Mouse (Mus musculus): Measurements from ENCODE around the gene Pbrm1. TPM values are rescaled to one million over a fixed set of nuclear protein-coding genes. Genes with fewer than 3 reads are reported as not detected.
A peak's percentile ranks its signal among the peaks of the same experiment; 100 is the strongest.

Gene Pbrm1
- polyA plus RNA-seq, 2 experiments: 29.5 to 88.5 TPM

GRCm38 (mm10) chr14:31165991-31166630 lies 147.2 kb downstream of the Pbrm1 start:
- Histone ChIP-seq H3K27me3 (ENCODE audit: control insufficient read depth, insufficient read depth, low read length) (no peaks in the 10 kb centered on the region), H3K9me3 (ENCODE audit: control insufficient read depth, low read length) (no peaks in the 10 kb centered on the region), H3K27ac (replicated peaks; ENCODE audit: low read depth, low read length) (no peak overlapping the region), H3K4me3 (replicated peaks; ENCODE audit: low read length) (no peak overlapping the region), H3K36me3 (ENCODE audit: control insufficient read depth, insufficient read depth, low read length) (peaks cover 13% of the 10 kb centered on the region), H3K4me2 (replicated peaks; ENCODE audit: low read depth, low read length, severe bottlenecking) (no peak overlapping the region), H3K9ac (ENCODE audit: low read depth, low read length, severe bottlenecking) (no peak overlapping the region), H3K4me1 (ENCODE audit: control insufficient read depth, insufficient read depth, low read length) (no peaks in the 10 kb centered on the region)
- no peak for TF ChIP-seq POLR2A (IDR thresholded peaks at IDR 0.05; ENCODE audit: borderline replicate concordance, extremely low read depth, insufficient read depth, insufficient read length)
- ATAC-seq (ENCODE audit: low FRiP score, low read depth) (no peak; the same call in 1 of the 2 replicates), DNase-seq (ENCODE audit: low spot score) (no peak)
- WGBS: 56% methylated on average over 10 of the region's 10 CpGs

DNA sequence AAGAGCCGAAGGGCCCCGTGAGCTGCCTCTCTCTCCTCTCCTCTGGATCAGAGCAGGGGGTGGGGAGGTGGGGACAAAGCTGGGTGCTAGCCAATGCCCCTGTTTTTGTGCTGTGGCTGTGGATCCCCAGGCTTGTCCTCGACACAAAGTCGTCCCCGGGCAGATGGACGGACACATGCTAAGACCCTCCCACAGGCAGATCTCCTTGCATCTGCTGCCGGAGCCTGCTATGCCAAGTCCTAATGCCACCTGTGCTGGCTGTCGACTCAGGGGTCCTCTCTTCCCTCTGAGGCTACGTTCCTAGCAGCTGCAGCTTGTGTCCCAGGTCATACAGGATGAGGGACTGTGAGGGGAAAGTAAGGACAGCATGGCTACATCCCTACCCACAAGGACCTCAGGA lies 147.9 kb downstream of the Pbrm1 start:
- ATAC-seq (ENCODE audit: low FRiP score, low read depth) (no peak), DNase-seq (ENCODE audit: low spot score) (no peak)
- Histone ChIP-seq H3K9ac (ENCODE audit: low read depth, low read length, severe bottlenecking) (peak overlapping the region; percentile 2; the same call in 1 of the 2 replicates), H3K27me3 (ENCODE audit: control insufficient read depth, insufficient read depth, low read length) (no peaks in the 10 kb centered on the region), H3K4me1 (ENCODE audit: control insufficient read depth, insufficient read depth, low read length) (no peaks in the 10 kb centered on the region), H3K27ac (replicated peaks; ENCODE audit: low read depth, low read length) (no peak overlapping the region), H3K4me2 (replicated peaks; ENCODE audit: low read depth, low read length, severe bottlenecking) (no peak overlapping the region), H3K36me3 (ENCODE audit: control insufficient read depth, insufficient read depth, low read length) (peaks cover 21% of the 10 kb centered on the region), H3K4me3 (replicated peaks; ENCODE audit: low read length) (no peak overlapping the region), H3K9me3 (ENCODE audit: control insufficient read depth, low read length) (no peaks in the 10 kb centered on the region)
- TF ChIP-seq POLR2A (IDR thresholded peaks at IDR 0.05; ENCODE audit: borderline replicate concordance, extremely low read depth, insufficient read depth, insufficient read length): no peak
- 70% methylated on average over 9 of the region's 9 CpGs for WGBS

- H3K9me3 ChIP-seq (ENCODE audit: control insufficient read depth, low read length): no peaks in the 10 kb centered on the region
- peaks cover 37% of the 10 kb centered on the region for H3K36me3 ChIP-seq (ENCODE audit: control insufficient read depth, insufficient read depth, low read length)
- no peak within 1 kb of the TSS for H3K9ac ChIP-seq (ENCODE audit: low read depth, low read length, severe bottlenecking)
- H3K4me1 ChIP-seq (ENCODE audit: control insufficient read depth, insufficient read depth, low read length): no peaks in the 10 kb centered on the region
- H3K27ac ChIP-seq (replicated peaks; ENCODE audit: low read depth, low read length): no peak within 1 kb of the TSS
- ATAC-seq (ENCODE audit: low FRiP score, low read depth) (no peak), DNase-seq (ENCODE audit: low spot score) (no peak)
- H3K4me3 ChIP-seq (replicated peaks; ENCODE audit: low read length): peak within 1 kb of the TSS; percentile 10
- H3K27me3 ChIP-seq (ENCODE audit: control insufficient read depth, insufficient read depth, low read length): no peaks in the 10 kb centered on the region
- TF ChIP-seq POLR2A (IDR thresholded peaks at IDR 0.05; ENCODE audit: borderline replicate concordance, extremely low read depth, insufficient read depth, insufficient read length): no peak
- H3K4me2 ChIP-seq (replicated peaks; ENCODE audit: low read depth, low read length, severe bottlenecking): no peak within 1 kb of the TSS; the same call in 1 of the 2 replicates
- whole genome bisulfite sequencing: 45% methylated on average over 10 of the region's 10 CpGs
Observed at GRCm38 (mm10) chr14:31168425-31168824, 149.5 kb downstream of the Pbrm1 start, which contains the start of gene Stab1. Gene Stab1 (minus strand): TSS chr14:31168641.

- Histone ChIP-seq H3K9ac (ENCODE audit: low read depth, low read length, severe bottlenecking) (no peak overlapping the region), H3K4me3 (replicated peaks; ENCODE audit: low read length) (no peak overlapping the region), H3K36me3 (ENCODE audit: control insufficient read depth, insufficient read depth, low read length) (peaks cover 47% of the 10 kb centered on the region), H3K27me3 (ENCODE audit: control insufficient read depth, insufficient read depth, low read length) (no peaks in the 10 kb centered on the region), H3K4me1 (ENCODE audit: control insufficient read depth, insufficient read depth, low read length) (no peaks in the 10 kb centered on the region), H3K9me3 (ENCODE audit: control insufficient read depth, low read length) (no peaks in the 10 kb centered on the region), H3K27ac (replicated peaks; ENCODE audit: low read depth, low read length) (no peak overlapping the region), H3K4me2 (replicated peaks; ENCODE audit: low read depth, low read length, severe bottlenecking) (no peak overlapping the region)
- TF ChIP-seq POLR2A (IDR thresholded peaks at IDR 0.05; ENCODE audit: borderline replicate concordance, extremely low read depth, insufficient read depth, insufficient read length): no peak
- DNase-seq (ENCODE audit: low spot score) (no peak), ATAC-seq (ENCODE audit: low FRiP score, low read depth) (no peak)
- WGBS: 79% methylated on average over 6 of the region's 6 CpGs
Observed at GRCm38 (mm10) chr14:31169508-31169907, 150.6 kb downstream of the Pbrm1 start.

- H3K36me3 ChIP-seq (ENCODE audit: control insufficient read depth, insufficient read depth, low read length): peaks cover 62% of the 10 kb centered on the region
- DNase-seq (ENCODE audit: low spot score) (no peak), ATAC-seq (ENCODE audit: low FRiP score, low read depth) (no peak)
- WGBS: 86% methylated on average over 13 of the region's 13 CpGs
- H3K27ac ChIP-seq (replicated peaks; ENCODE audit: low read depth, low read length): no peak overlapping the region
- H3K4me1 ChIP-seq (ENCODE audit: control insufficient read depth, insufficient read depth, low read length): no peaks in the 10 kb centered on the region
- H3K9ac ChIP-seq (ENCODE audit: low read depth, low read length, severe bottlenecking): no peak overlapping the region
- H3K4me2 ChIP-seq (replicated peaks; ENCODE audit: low read depth, low read length, severe bottlenecking): no peak overlapping the region
- TF ChIP-seq POLR2A (IDR thresholded peaks at IDR 0.05; ENCODE audit: borderline replicate concordance, extremely low read depth, insufficient read depth, insufficient read length): no peak
- no peaks in the 10 kb centered on the region for H3K9me3 ChIP-seq (ENCODE audit: control insufficient read depth, low read length)
- H3K27me3 ChIP-seq (ENCODE audit: control insufficient read depth, insufficient read depth, low read length): no peaks in the 10 kb centered on the region
- H3K4me3 ChIP-seq (replicated peaks; ENCODE audit: low read length): no peak overlapping the region
Observed at GRCm38 (mm10) chr14:31170963-31171362, 152.0 kb downstream of the Pbrm1 start.

Other genes starting within 250 kb of the Pbrm1 start
- gene Tmem110, start 193.5 kb upstream of the Pbrm1 start, polyA plus RNA-seq (2012; rRNA removed): 31.3 and 33.1 TPM in 2 replicates
- 33.4 and 35.8 TPM in 2 replicates for gene Tmem110, start 193.5 kb upstream of the Pbrm1 start, polyA plus RNA-seq (2014; fragmentation: Nextera tagmentation; extraction: Ambion mirVana)
- 17.7 and 18.1 TPM in 2 replicates for gene Mustn1, start 139.9 kb upstream of the Pbrm1 start, polyA plus RNA-seq (2012; rRNA removed)
- gene Mustn1, start 139.9 kb upstream of the Pbrm1 start, polyA plus RNA-seq (2014; fragmentation: Nextera tagmentation; extraction: Ambion mirVana): 18.8 and 24.8 TPM in 2 replicates
- 0.08 TPM in 2 replicates for gene Itih4, start 132.7 kb upstream of the Pbrm1 start, polyA plus RNA-seq (2012; rRNA removed)
- gene Itih4, start 132.7 kb upstream of the Pbrm1 start, polyA plus RNA-seq (2014; fragmentation: Nextera tagmentation; extraction: Ambion mirVana): not detected in 2 replicates
- gene Itih3, start 95.4 kb upstream of the Pbrm1 start, polyA plus RNA-seq (2012; rRNA removed): 0.13 and 0.21 TPM in 2 replicates
- 0.12 and 0.36 TPM in 2 replicates for gene Itih3, start 95.4 kb upstream of the Pbrm1 start, polyA plus RNA-seq (2014; fragmentation: Nextera tagmentation; extraction: Ambion mirVana)
- 0.03 TPM in 1 of 2 replicates, not detected in the other for gene Itih1, start 75.8 kb upstream of the Pbrm1 start, polyA plus RNA-seq (2012; rRNA removed)
- gene Itih1, start 75.8 kb upstream of the Pbrm1 start, polyA plus RNA-seq (2014; fragmentation: Nextera tagmentation; extraction: Ambion mirVana): not detected in 2 replicates
- gene Nek4, start 67.8 kb upstream of the Pbrm1 start, polyA plus RNA-seq (2012; rRNA removed): 8.0 TPM in 2 replicates
- 8.8 and 8.9 TPM in 2 replicates for gene Nek4, start 67.8 kb upstream of the Pbrm1 start, polyA plus RNA-seq (2014; fragmentation: Nextera tagmentation; extraction: Ambion mirVana)
- gene Glt8d1, start 17.7 kb upstream of the Pbrm1 start, polyA plus RNA-seq (2012; rRNA removed): 108 and 128 TPM in 2 replicates
- 67.9 and 70.4 TPM in 2 replicates for gene Glt8d1, start 17.7 kb upstream of the Pbrm1 start, polyA plus RNA-seq (2014; fragmentation: Nextera tagmentation; extraction: Ambion mirVana)
- 339 and 364 TPM in 2 replicates for gene Spcs1, start 17.5 kb upstream of the Pbrm1 start, polyA plus RNA-seq (2012; rRNA removed)
- gene Spcs1, start 17.5 kb upstream of the Pbrm1 start, polyA plus RNA-seq (2014; fragmentation: Nextera tagmentation; extraction: Ambion mirVana): 423 and 460 TPM in 2 replicates
- gene Gnl3, start within 50 bp of the Pbrm1 start, polyA plus RNA-seq (2012; rRNA removed): 118 and 139 TPM in 2 replicates
- gene Gnl3, start within 50 bp of the Pbrm1 start, polyA plus RNA-seq (2014; fragmentation: Nextera tagmentation; extraction: Ambion mirVana): 105 and 117 TPM in 2 replicates
- gene Smim4, start 109.8 kb downstream of the Pbrm1 start, polyA plus RNA-seq (2012; rRNA removed): 28.2 and 37.4 TPM in 2 replicates
- 62.7 and 68.1 TPM in 2 replicates for gene Smim4, start 109.8 kb downstream of the Pbrm1 start, polyA plus RNA-seq (2014; fragmentation: Nextera tagmentation; extraction: Ambion mirVana)
- gene Nt5dc2, start 111.9 kb downstream of the Pbrm1 start, polyA plus RNA-seq (2012; rRNA removed): 357 and 464 TPM in 2 replicates
- 358 and 361 TPM in 2 replicates for gene Nt5dc2, start 111.9 kb downstream of the Pbrm1 start, polyA plus RNA-seq (2014; fragmentation: Nextera tagmentation; extraction: Ambion mirVana)
- 68.5 and 81.8 TPM in 2 replicates for gene Stab1, start 149.5 kb downstream of the Pbrm1 start, polyA plus RNA-seq (2012; rRNA removed)
- 59.5 and 64.4 TPM in 2 replicates for gene Stab1, start 149.5 kb downstream of the Pbrm1 start, polyA plus RNA-seq (2014; fragmentation: Nextera tagmentation; extraction: Ambion mirVana)
- gene Tnnc1, start 189.2 kb downstream of the Pbrm1 start, polyA plus RNA-seq (2012; rRNA removed): 301 and 458 TPM in 2 replicates
- 374 and 483 TPM in 2 replicates for gene Tnnc1, start 189.2 kb downstream of the Pbrm1 start, polyA plus RNA-seq (2014; fragmentation: Nextera tagmentation; extraction: Ambion mirVana)
- gene Nisch, start 197.8 kb downstream of the Pbrm1 start, polyA plus RNA-seq (2012; rRNA removed): 514 and 640 TPM in 2 replicates
- 339 and 378 TPM in 2 replicates for gene Nisch, start 197.8 kb downstream of the Pbrm1 start, polyA plus RNA-seq (2014; fragmentation: Nextera tagmentation; extraction: Ambion mirVana)
- gene Sema3g, start 198.7 kb downstream of the Pbrm1 start, polyA plus RNA-seq (2012; rRNA removed): 3.7 and 4.0 TPM in 2 replicates
- gene Sema3g, start 198.7 kb downstream of the Pbrm1 start, polyA plus RNA-seq (2014; fragmentation: Nextera tagmentation; extraction: Ambion mirVana): 0.25 and 0.29 TPM in 2 replicates
- gene Phf7, start 232.2 kb downstream of the Pbrm1 start, polyA plus RNA-seq (2012; rRNA removed): 9.5 and 10.5 TPM in 2 replicates
- 11.8 and 12.3 TPM in 2 replicates for gene Phf7, start 232.2 kb downstream of the Pbrm1 start, polyA plus RNA-seq (2014; fragmentation: Nextera tagmentation; extraction: Ambion mirVana)
- gene Bap1, start 232.3 kb downstream of the Pbrm1 start, polyA plus RNA-seq (2012; rRNA removed): 90.1 and 108 TPM in 2 replicates
- gene Bap1, start 232.3 kb downstream of the Pbrm1 start, polyA plus RNA-seq (2014; fragmentation: Nextera tagmentation; extraction: Ambion mirVana): 71.7 and 76.4 TPM in 2 replicates